Mouse (Mus musculus): ENCODE results near the gene Syn2. TPM values are rescaled to one million over a fixed set of nuclear protein-coding genes. Genes with fewer than 3 reads are reported as not detected.

Gene Syn2
- total and polyA plus RNA-seq, 2 experiments from 2014 or later: 95.2 to 145 TPM

GRCm38 (mm10) chr6:115241131-115241699 lies 106.5 kb downstream of the Syn2 start:
- Histone ChIP-seq H3K9ac (replicated peaks; ENCODE audit: low read length, poor library complexity, severe bottlenecking) (no peak overlapping the region), H3K27ac (ENCODE audit: low read depth, low read length) (no peak overlapping the region), H3K4me1 (ENCODE audit: insufficient read depth, low read length) (no peaks in the 10 kb centered on the region), H3K4me2 (ENCODE audit: low read depth, low read length, poor library complexity, severe bottlenecking) (no peak overlapping the region), H3K27me3 (ENCODE audit: insufficient read depth, low read length) (no peaks in the 10 kb centered on the region), H3K9me3 (ENCODE audit: low read length) (no peaks in the 10 kb centered on the region), H3K36me3 (ENCODE audit: insufficient read depth, low read length) (peaks cover 45% of the 10 kb centered on the region), H3K4me3 (ENCODE audit: low read depth, low read length) (no peak overlapping the region)
- peak; percentile 27 for DNase-seq (ENCODE audit: low spot score)
- ATAC-seq (ENCODE audit: low FRiP score): no peak
- no peak for TF ChIP-seq CTCF (IDR thresholded peaks at IDR 0.05)
- 76% methylated on average over 3 of the region's 3 CpGs for WGBS

DNA sequence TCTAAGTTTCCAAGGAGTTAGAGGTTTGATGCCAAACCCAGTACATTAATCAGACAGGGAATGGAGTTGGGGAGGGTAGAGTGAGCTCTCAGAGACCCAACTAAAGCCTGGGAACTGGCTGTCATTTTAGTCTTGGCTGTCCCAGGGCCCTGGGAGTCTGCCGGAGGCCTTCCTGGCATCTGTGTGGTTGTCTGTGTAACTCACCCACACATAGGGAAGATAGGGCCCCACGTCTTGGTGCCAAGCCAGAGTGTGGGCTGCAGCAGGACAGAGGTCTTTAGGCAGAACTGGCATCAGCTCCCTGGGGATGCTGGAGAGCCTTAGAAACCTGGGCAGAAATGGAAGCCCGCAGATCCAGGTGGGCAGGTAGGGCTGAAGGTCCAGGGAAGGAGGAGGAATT lies 107.2 kb downstream of the Syn2 start:
- Histone ChIP-seq H3K9me3 (ENCODE audit: low read length) (no peaks in the 10 kb centered on the region), H3K36me3 (ENCODE audit: insufficient read depth, low read length) (peaks cover 48% of the 10 kb centered on the region), H3K27ac (ENCODE audit: low read depth, low read length) (no peak overlapping the region)

GRCm38 (mm10) chr6:115244222-115244621 lies 109.5 kb downstream of the Syn2 start:
- no peaks in the 10 kb centered on the region for H3K9me3 ChIP-seq (ENCODE audit: low read length)
- no peak overlapping the region for H3K4me2 ChIP-seq (ENCODE audit: low read depth, low read length, poor library complexity, severe bottlenecking)
- no peak for DNase-seq (ENCODE audit: low spot score)
- H3K4me1 ChIP-seq (ENCODE audit: insufficient read depth, low read length): no peaks in the 10 kb centered on the region
- no peak overlapping the region for H3K4me3 ChIP-seq (ENCODE audit: low read depth, low read length)
- ATAC-seq (ENCODE audit: low FRiP score): no peak
- H3K27me3 ChIP-seq (ENCODE audit: insufficient read depth, low read length): no peaks in the 10 kb centered on the region
- WGBS: 73% methylated on average over 2 of the region's 2 CpGs
- peaks cover 50% of the 10 kb centered on the region for H3K36me3 ChIP-seq (ENCODE audit: insufficient read depth, low read length)
- H3K9ac ChIP-seq (replicated peaks; ENCODE audit: low read length, poor library complexity, severe bottlenecking): no peak overlapping the region
- peak; percentile 6; the same call in 1 of the 2 replicates for TF ChIP-seq CTCF (IDR thresholded peaks at IDR 0.05)
- no peak overlapping the region for H3K27ac ChIP-seq (ENCODE audit: low read depth, low read length)

More for the DNA sequence above, 107.2 kb downstream of the Syn2 start:
- no peaks in the 10 kb centered on the region for H3K27me3 ChIP-seq (ENCODE audit: insufficient read depth, low read length)
- H3K4me2 ChIP-seq (ENCODE audit: low read depth, low read length, poor library complexity, severe bottlenecking): no peak overlapping the region
- WGBS: 82% methylated on average over 3 of the region's 3 CpGs
- H3K4me1 ChIP-seq (ENCODE audit: insufficient read depth, low read length): no peaks in the 10 kb centered on the region
- no peak overlapping the region for H3K4me3 ChIP-seq (ENCODE audit: low read depth, low read length)
- no peak for TF ChIP-seq CTCF (IDR thresholded peaks at IDR 0.05)
- DNase-seq (ENCODE audit: low spot score) (peak; percentile 25), ATAC-seq (ENCODE audit: low FRiP score) (no peak)
- H3K9ac ChIP-seq (replicated peaks; ENCODE audit: low read length, poor library complexity, severe bottlenecking): no peak overlapping the region

DNA sequence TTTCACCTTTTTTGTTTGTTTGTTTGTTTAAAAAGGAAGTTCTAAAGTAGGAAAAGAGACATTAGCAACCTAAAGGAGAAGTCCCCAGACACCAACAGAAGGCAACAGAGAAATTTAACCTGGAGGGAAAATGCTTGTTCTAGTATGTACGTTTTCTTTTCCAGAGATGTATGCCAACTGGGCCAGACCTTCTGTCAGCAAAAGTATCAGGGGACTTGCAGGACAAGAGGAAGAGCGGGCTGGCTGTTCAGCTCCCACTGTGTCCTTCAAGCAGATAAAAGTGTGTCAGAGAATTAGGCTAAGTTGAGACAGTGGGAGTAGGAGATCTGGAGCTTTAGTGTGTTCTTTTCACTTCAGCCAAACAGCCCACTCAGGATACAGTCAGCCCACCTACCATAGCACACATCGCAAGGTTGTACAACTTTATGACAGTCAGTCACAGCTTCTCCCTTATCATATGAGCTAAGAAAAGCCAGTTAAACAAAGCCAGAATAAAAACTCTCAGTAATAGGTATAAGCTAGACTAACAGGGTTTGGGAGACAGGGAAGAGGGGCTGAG lies 110.9 kb downstream of the Syn2 start:
- no peaks in the 10 kb centered on the region for H3K9me3 ChIP-seq (ENCODE audit: low read length)
- H3K4me1 ChIP-seq (ENCODE audit: insufficient read depth, low read length): no peaks in the 10 kb centered on the region
- DNase-seq (ENCODE audit: low spot score): no peak
- H3K27ac ChIP-seq (ENCODE audit: low read depth, low read length): no peak overlapping the region
- H3K4me3 ChIP-seq (ENCODE audit: low read depth, low read length): no peak overlapping the region
- ATAC-seq (ENCODE audit: low FRiP score): no peak
- 83% methylated on average over 3 of the region's 3 CpGs for WGBS
- 0 out of 2 replicates have a peak, but pooled peaks cover 5% of the 10 kb centered on the region for H3K27me3 ChIP-seq (ENCODE audit: insufficient read depth, low read length)
- no peak overlapping the region for H3K9ac ChIP-seq (replicated peaks; ENCODE audit: low read length, poor library complexity, severe bottlenecking)
- no peak for TF ChIP-seq CTCF (IDR thresholded peaks at IDR 0.05)
- peaks cover 50% of the 10 kb centered on the region for H3K36me3 ChIP-seq (ENCODE audit: insufficient read depth, low read length)
- no peak overlapping the region for H3K4me2 ChIP-seq (ENCODE audit: low read depth, low read length, poor library complexity, severe bottlenecking)

GRCm38 (mm10) chr6:115251531-115251985 lies 116.9 kb downstream of the Syn2 start:
- Histone ChIP-seq H3K9ac (replicated peaks; ENCODE audit: low read length, poor library complexity, severe bottlenecking) (no peak overlapping the region; the same call in 1 of the 2 replicates), H3K27me3 (ENCODE audit: insufficient read depth, low read length) (0 out of 2 replicates have a peak, but pooled peaks cover 5% of the 10 kb centered on the region), H3K4me3 (ENCODE audit: low read depth, low read length) (peak overlapping the region; percentile 10; the same call in 1 of the 2 replicates), H3K4me1 (ENCODE audit: insufficient read depth, low read length) (no peaks in the 10 kb centered on the region), H3K36me3 (ENCODE audit: insufficient read depth, low read length) (peaks cover 29% of the 10 kb centered on the region; the same call in 1 of the 2 replicates), H3K27ac (ENCODE audit: low read depth, low read length) (peak overlapping the region; percentile 72), H3K4me2 (ENCODE audit: low read depth, low read length, poor library complexity, severe bottlenecking) (peak overlapping the region; percentile 35), H3K9me3 (ENCODE audit: low read length) (no peaks in the 10 kb centered on the region)
- 9% methylated on average over 13 of the region's 13 CpGs for WGBS
- TF ChIP-seq CTCF (IDR thresholded peaks at IDR 0.05): no peak
- DNase-seq (ENCODE audit: low spot score) (peak; percentile 72), ATAC-seq (ENCODE audit: low FRiP score) (peak; percentile 70)
